ENCODE assay signal across 18 mouse cellular contexts in the genomic region with DNA sequence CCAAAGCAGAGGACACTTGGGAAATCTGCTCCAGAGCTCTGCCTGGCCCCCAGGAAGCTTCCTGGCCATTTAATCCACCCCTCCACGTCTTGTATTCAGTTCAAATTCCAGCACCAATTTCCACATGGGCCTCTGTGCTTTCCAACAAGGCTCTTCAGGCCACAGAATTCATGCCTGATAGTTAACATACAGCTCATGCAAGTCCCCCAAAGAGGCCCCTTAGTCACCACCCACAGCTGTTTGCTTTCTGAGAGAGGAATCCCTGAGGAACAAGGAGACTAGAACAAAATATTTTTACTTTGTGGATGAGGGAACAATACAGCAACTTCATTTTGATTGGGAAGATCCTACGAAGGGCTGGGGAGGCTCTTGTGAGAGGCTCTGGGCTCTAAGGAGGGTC.
DNase-seq lines count a peak whose midpoint lies in the region; ATAC-seq and TF ChIP-seq lines count a peak whose summit lies in the region.
"Had no signal": no experiment of that assay in that cellular context is flagged by ENCODE, and none has a peak within 500 bp of the region (broad histone marks: within the 10 kb centered on the region; RNA-seq: fewer than 3 reads in every experiment).

No protein-coding gene starts in this region.

- no peak overlapping the region for H3K9ac ChIP-seq in embryonic facial prominence, embryonic 15.5 days
- H3K9ac ChIP-seq: embryonic facial prominence, embryonic 12.5 days; forebrain, embryonic 15.5 days; heart, embryonic 13.5 days; hindbrain, embryonic 14.5 days; intestine, embryonic 15.5 days had no signal

- no peak for TF ChIP-seq CTCF in layer of hippocampus, adult 2 months (conservative IDR thresholded peaks at IDR 0.05)

- peaks cover 14% of the 10 kb centered on the region; the same call in 1 of the 2 replicates for H3K4me1 ChIP-seq in embryonic facial prominence, embryonic 15.5 days
- H3K4me1 ChIP-seq: embryonic facial prominence, embryonic 12.5 days; forebrain, embryonic 15.5 days; hindbrain, embryonic 10.5 days; intestine, embryonic 15.5 days had no signal

- ATAC-seq in embryonic facial prominence, embryonic 15.5 days (ENCODE audit: insufficient number of reproducible peaks, low FRiP score, low TSS enrichment, low read depth) = no peak
- ATAC-seq: forebrain, embryonic 15.5 days; intestine, embryonic 15.5 days had no signal

- H3K27me3 ChIP-seq in embryonic facial prominence, embryonic 15.5 days = no peaks in the 10 kb centered on the region
- H3K27me3 ChIP-seq: embryonic facial prominence, embryonic 12.5 days; forebrain, embryonic 15.5 days; heart, embryonic 13.5 days; intestine, embryonic 15.5 days had no signal

- H3K9me3 ChIP-seq in embryonic facial prominence, embryonic 15.5 days (replicated peaks) = no peaks in the 10 kb centered on the region
- H3K9me3 ChIP-seq: embryonic facial prominence, embryonic 12.5 days; forebrain, embryonic 15.5 days; heart, embryonic 13.5 days; hindbrain, embryonic 10.5 days; intestine, embryonic 15.5 days had no signal

- peak overlapping the region; percentile 57 for H3K27ac ChIP-seq in layer of hippocampus, adult 2 months
- peak overlapping the region; percentile 18 for H3K27ac ChIP-seq in embryonic facial prominence, embryonic 15.5 days (replicated peaks)
- H3K27ac ChIP-seq: embryonic facial prominence, embryonic 12.5 days; forebrain, embryonic 15.5 days; heart, embryonic 13.5 days; hindbrain, embryonic 10.5 days; hindbrain, embryonic 14.5 days; intestine, embryonic 15.5 days had no signal

- intact Hi-C loops in gastrocnemius, postnatal 14 days (cut with DNase I; ENCODE audit: low total_unique reads) = no loop called here
- intact Hi-C loops in gastrocnemius, postnatal 36 days (cut with DNase I) = no loop called here

- H3K4me3 ChIP-seq in layer of hippocampus, adult 2 months = no peak overlapping the region
- H3K4me3 ChIP-seq in embryonic facial prominence, embryonic 15.5 days (replicated peaks) = no peak overlapping the region
- H3K4me3 ChIP-seq: embryonic facial prominence, embryonic 12.5 days; forebrain, embryonic 15.5 days; heart, embryonic 13.5 days; hindbrain, embryonic 10.5 days; intestine, embryonic 15.5 days had no signal

- H3K4me2 ChIP-seq in embryonic facial prominence, embryonic 15.5 days (replicated peaks) = no peak overlapping the region
- H3K4me2 ChIP-seq: embryonic facial prominence, embryonic 12.5 days; forebrain, embryonic 15.5 days; heart, embryonic 13.5 days; hindbrain, embryonic 14.5 days; intestine, embryonic 15.5 days had no signal

- peak; percentile 13 for DNase-seq in gastrocnemius, postnatal 14 days
- no peak for DNase-seq in gastrocnemius, postnatal 36 days
- DNase-seq in layer of hippocampus, adult 2 months (ENCODE audit: low spot score in 2 of 2) = no peak
- DNase-seq in layer of hippocampus, adult 8-10 months (ENCODE audit: low spot score in 2 of 2) = no peak
- peak; percentile 16 for DNase-seq in gastrocnemius, postnatal 25 days
- no peak for DNase-seq in spleen, adult 12 weeks (ENCODE audit: low spot score)
- DNase-seq: adrenal gland, postnatal 25 days; cerebellum, adult 2 months; cerebellum, postnatal 14 days; embryo, embryonic 11 days; kidney, adult 18-20 months had no signal

- WGBS in embryonic facial prominence, embryonic 15.5 days = 36% methylated on average over 2 of the region's 2 CpGs

- no peaks in the 10 kb centered on the region for H3K36me3 ChIP-seq in embryonic facial prominence, embryonic 15.5 days
- H3K36me3 ChIP-seq: embryonic facial prominence, embryonic 12.5 days; forebrain, embryonic 15.5 days; heart, embryonic 13.5 days; hindbrain, embryonic 10.5 days; intestine, embryonic 15.5 days had no signal

Comparison
In these comparisons a context has a peak if more than half of its experiments do, and no peak if none do; other contexts are left out.
1. DNase-seq: peak in gastrocnemius, postnatal 14 days (single experiment) and gastrocnemius, postnatal 25 days (single experiment); none in gastrocnemius, postnatal 36 days (0 of 2), layer of hippocampus, adult 2 months (0 of 2), layer of hippocampus, adult 8-10 months (0 of 2) and spleen, adult 12 weeks (single experiment).